In the genomic region with DNA sequence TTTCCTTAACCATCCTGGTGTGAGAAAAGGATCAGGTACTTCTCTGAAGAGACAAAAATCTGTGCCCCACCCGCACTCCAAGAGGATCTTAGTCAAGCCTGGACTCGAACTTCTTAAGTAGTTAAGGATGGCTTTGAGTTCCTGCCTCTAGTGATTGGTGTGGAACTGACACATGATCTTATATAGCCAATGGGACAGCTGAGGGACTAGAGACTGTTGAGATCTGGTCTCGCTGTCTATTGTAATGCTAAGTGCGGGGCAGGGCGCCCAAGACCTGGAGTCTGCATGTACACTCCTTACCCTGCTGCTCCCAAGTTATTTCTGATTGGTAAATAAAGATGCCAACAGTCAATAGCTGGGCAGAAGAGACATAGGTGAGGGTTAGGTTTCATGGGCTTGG, we compare ENCODE assay signal across 15 mouse cellular contexts.
"Had no signal": no experiment of that assay in that cellular context is flagged by ENCODE, and none has a peak within 500 bp of the region (broad histone marks: within the 10 kb centered on the region; RNA-seq: fewer than 3 reads in every experiment).

No protein-coding gene starts in this region.

- H3K9me3 ChIP-seq: lung, embryonic 15.5 days; megakaryocyte, embryonic 14.5 days; midbrain, embryonic 13.5 days; midbrain, embryonic 15.5 days; neural tube, embryonic 12.5 days; stomach, embryonic 15.5 days had no signal

- H3K36me3 ChIP-seq: lung, embryonic 15.5 days; midbrain, embryonic 13.5 days; midbrain, embryonic 15.5 days; neural tube, embryonic 12.5 days; stomach, embryonic 15.5 days had no signal

- H3K4me3 ChIP-seq: lung, embryonic 15.5 days; megakaryocyte, embryonic 14.5 days; midbrain, embryonic 13.5 days; midbrain, embryonic 15.5 days; neural tube, embryonic 12.5 days; stomach, embryonic 15.5 days had no signal

- H3K27ac ChIP-seq: lung, embryonic 15.5 days; macrophage; midbrain, embryonic 13.5 days; midbrain, embryonic 15.5 days; neural tube, embryonic 12.5 days; stomach, embryonic 15.5 days; stomach, postnatal 0 days had no signal

- DNase-seq: lung, adult 2 months; lung, postnatal 14 days; lung, postnatal 36 days; right cerebral cortex, postnatal 14 days; thymus, adult 2 months; thymus, postnatal 25 days; thymus, postnatal 4 days had no signal

- H3K9ac ChIP-seq: lung, embryonic 15.5 days; midbrain, embryonic 13.5 days; midbrain, embryonic 15.5 days; neural tube, embryonic 12.5 days; stomach, embryonic 15.5 days had no signal

- H3K4me1 ChIP-seq: lung, embryonic 15.5 days; neural tube, embryonic 12.5 days; stomach, embryonic 15.5 days had no signal
